Comparison of ENCODE assay signal across 9 mouse cellular contexts in the genomic region with DNA sequence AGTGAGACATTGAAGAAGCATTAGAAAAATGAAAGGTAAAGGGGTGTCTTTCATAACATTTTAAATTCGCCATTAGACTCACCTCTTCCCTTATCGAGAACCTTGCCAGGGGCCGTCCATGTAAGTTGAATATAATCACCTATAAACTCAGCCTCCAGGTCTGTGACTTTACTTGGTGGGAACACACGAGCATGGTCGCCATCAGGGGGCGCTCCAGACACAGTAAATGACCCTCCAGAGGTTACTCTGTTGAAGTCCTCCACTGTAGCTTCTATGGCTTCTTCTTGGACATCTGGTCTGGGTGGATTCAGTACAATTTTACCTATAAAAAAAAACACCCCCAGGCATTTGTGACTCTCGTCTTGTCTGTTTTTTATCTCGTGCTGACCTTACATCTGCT. TPM values are rescaled to one million over a fixed set of nuclear protein-coding genes. Genes with fewer than 3 reads are reported as not detected.
DNase-seq lines count a peak whose midpoint lies in the region; ATAC-seq lines count a peak whose summit lies in the region.
"Had no signal": no experiment of that assay in that cellular context is flagged by ENCODE, and none has a peak within 500 bp of the region (broad histone marks: within the 10 kb centered on the region; RNA-seq: fewer than 3 reads in every experiment).

No protein-coding gene starts in this region.

- no peak for ATAC-seq in neural tube, embryonic 15.5 days (ENCODE audit: low FRiP score)

- peak; percentile 9 for DNase-seq in gastrocnemius, postnatal 14 days
- no peak for DNase-seq in gastrocnemius, postnatal 36 days
- peak; percentile 24 for DNase-seq in neural tube, embryonic 10.5 days (ENCODE audit: extremely low spot score, low spot score)
- peak; percentile 20 for DNase-seq in WW6 (ENCODE audit: low read depth, low spot score)
- peak; percentile 37 for DNase-seq in heart, postnatal 4 days
- DNase-seq in splenic B cell, adult 2 months (ENCODE audit: low read depth, low spot score) = peak; percentile 1
- DNase-seq in thymus, postnatal 25 days = no peak

- no peaks in the 10 kb centered on the region for H3K36me3 ChIP-seq in neural tube, embryonic 15.5 days
- H3K36me3 ChIP-seq in splenic B cell, adult 2 months (ENCODE audit: control insufficient read depth, insufficient read depth, low read length, poor library complexity, severe bottlenecking) = no peaks in the 10 kb centered on the region
- H3K36me3 ChIP-seq: limb, embryonic 13.5 days had no signal

- H3K27ac ChIP-seq in neural tube, embryonic 15.5 days (replicated peaks) = no peak overlapping the region
- H3K27ac ChIP-seq: limb, embryonic 13.5 days had no signal

- H3K9ac ChIP-seq in neural tube, embryonic 15.5 days (replicated peaks) = no peak overlapping the region
- H3K9ac ChIP-seq: limb, embryonic 13.5 days had no signal

- H3K4me2 ChIP-seq in neural tube, embryonic 15.5 days = no peak overlapping the region
- H3K4me2 ChIP-seq: limb, embryonic 13.5 days had no signal

- no peaks in the 10 kb centered on the region for H3K9me3 ChIP-seq in neural tube, embryonic 15.5 days (replicated peaks)
- H3K9me3 ChIP-seq: limb, embryonic 13.5 days had no signal

- no peaks in the 10 kb centered on the region for H3K4me1 ChIP-seq in neural tube, embryonic 15.5 days
- H3K4me1 ChIP-seq: limb, embryonic 13.5 days had no signal

- 39% methylated on average over 8 of the region's 8 CpGs for WGBS in neural tube, embryonic 15.5 days

- intact Hi-C loops in gastrocnemius, postnatal 14 days (cut with DNase I; ENCODE audit: low total_unique reads) = no loop called here
- intact Hi-C loops in gastrocnemius, postnatal 36 days (cut with DNase I) = no loop called here

- no peak overlapping the region for H3K4me3 ChIP-seq in neural tube, embryonic 15.5 days (replicated peaks)
- H3K4me3 ChIP-seq: limb, embryonic 13.5 days had no signal

- no peaks in the 10 kb centered on the region for H3K27me3 ChIP-seq in neural tube, embryonic 15.5 days (replicated peaks)
- no peaks in the 10 kb centered on the region for H3K27me3 ChIP-seq in splenic B cell, adult 2 months (ENCODE audit: control insufficient read depth, insufficient read depth, low read length, poor library complexity, severe bottlenecking)
- H3K27me3 ChIP-seq: limb, embryonic 13.5 days had no signal

RNA-seq across cellular contexts. Expression of a gene that starts 17.4 kb away (rescaled TPM):
- total RNA-seq in gastrocnemius, postnatal 14 days (2021) = not detected
- not detected for total RNA-seq in gastrocnemius, postnatal 36 days (2021)
- polyA plus RNA-seq in neural tube, embryonic 15.5 days (2015; fragmentation: Nextera tagmentation; extraction: Ambion mirVana) = 0.13 and 1.00 TPM in 2 replicates
- total RNA-seq in heart, postnatal 4 days (2021) = 1 to 10 TPM; 1.5 to 2.0 TPM

RNA-seq across cellular contexts. Expression of a gene that starts 41.1 kb away (rescaled TPM):
- total RNA-seq in gastrocnemius, postnatal 14 days (2021) = under 1 TPM; 0.06 to 0.09 TPM
- total RNA-seq in gastrocnemius, postnatal 36 days (2021) = under 1 TPM in 1 of 2 experiments, not detected in 1; 0.15 TPM
- 0.27 and 0.79 TPM in 2 replicates for polyA plus RNA-seq in neural tube, embryonic 15.5 days (2015; fragmentation: Nextera tagmentation; extraction: Ambion mirVana)
- total RNA-seq in heart, postnatal 4 days (2021) = 10 to 100 TPM; 11.1 to 12.2 TPM

RNA-seq across cellular contexts. Expression of a gene that starts 47.3 kb away (rescaled TPM):
- not detected for total RNA-seq in gastrocnemius, postnatal 14 days (2021)
- total RNA-seq in gastrocnemius, postnatal 36 days (2021) = not detected
- polyA plus RNA-seq in neural tube, embryonic 15.5 days (2015; fragmentation: Nextera tagmentation; extraction: Ambion mirVana) = 0.31 TPM in 1 of 2 replicates, not detected in the other
- not detected for total RNA-seq in heart, postnatal 4 days (2021)
- polyA plus RNA-seq: limb, embryonic 13.5 days had no signal

Comparison
In these comparisons a context has a peak if more than half of its experiments do, and no peak if none do; other contexts are left out.
1. DNase-seq: peak in gastrocnemius, postnatal 14 days (single experiment), neural tube, embryonic 10.5 days (single experiment), WW6 (single experiment), heart, postnatal 4 days (single experiment) and splenic B cell, adult 2 months (single experiment); none in gastrocnemius, postnatal 36 days (0 of 2) and thymus, postnatal 25 days (single experiment).
2. RNA of a gene that starts 41.1 kb away (total RNA-seq): 11.1 to 12.2 TPM in heart, postnatal 4 days; 0.15 TPM in gastrocnemius, postnatal 36 days and 0.06 to 0.09 TPM in gastrocnemius, postnatal 14 days; every median in the first group is over 10 times any median in the second.